Mouse (Mus musculus): ENCODE results near the gene Myh14. TPM values are rescaled to one million over a fixed set of nuclear protein-coding genes. Genes with fewer than 3 reads are reported as not detected.

Gene Myh14
- total RNA-seq, 1 experiment from 2014 or later, result 5.1 TPM

DNA sequence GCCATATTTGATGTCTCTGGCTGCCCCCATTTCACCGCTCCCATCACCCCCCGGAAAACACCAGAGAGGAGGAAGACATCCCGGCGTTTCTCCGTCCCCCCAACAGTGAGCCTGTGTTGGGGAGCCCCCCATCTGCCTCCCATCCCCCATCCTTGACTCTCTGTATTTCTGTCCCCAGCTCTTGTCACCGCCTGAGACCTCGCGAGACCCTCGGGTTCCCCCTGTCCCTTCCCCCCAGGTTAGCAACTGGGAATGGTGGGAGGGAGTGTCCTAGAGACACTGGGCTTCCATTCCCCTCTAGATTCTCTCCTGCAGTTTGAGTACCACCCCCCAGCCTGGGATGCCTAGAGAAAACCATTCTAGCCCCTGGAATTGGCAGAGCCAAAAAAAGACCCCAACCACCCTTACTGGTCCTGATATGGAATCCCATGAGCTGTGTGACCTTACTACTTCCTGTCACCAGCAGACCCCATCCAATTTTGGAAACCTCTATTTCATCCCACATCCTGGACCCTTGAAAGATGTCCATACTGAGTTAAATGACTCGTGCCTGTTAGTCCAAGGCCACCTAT lies 69.9 kb downstream of the Myh14 start:
- DNase-seq, result no peak

DNA sequence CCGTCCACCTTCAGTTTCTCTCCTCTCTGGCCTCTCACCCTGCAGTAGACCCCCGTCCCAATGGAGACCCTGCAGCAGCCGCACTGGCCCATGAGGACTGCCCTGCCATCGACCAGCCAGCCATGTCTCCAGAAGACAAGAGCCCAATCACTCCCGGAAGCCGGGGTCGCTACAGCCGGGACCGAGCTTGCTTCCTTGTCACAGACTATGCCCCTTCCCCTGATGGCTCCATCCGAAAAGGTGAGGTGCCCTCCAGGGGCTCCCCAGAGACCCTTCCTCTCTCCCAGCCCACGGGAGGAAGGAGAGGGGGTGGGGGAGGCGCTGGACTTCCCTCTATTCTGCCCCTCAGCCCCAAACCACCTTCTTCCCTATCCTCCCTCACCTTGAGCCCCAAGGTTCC lies 72.3 kb downstream of the Myh14 start:
- no peak for DNase-seq

DNA sequence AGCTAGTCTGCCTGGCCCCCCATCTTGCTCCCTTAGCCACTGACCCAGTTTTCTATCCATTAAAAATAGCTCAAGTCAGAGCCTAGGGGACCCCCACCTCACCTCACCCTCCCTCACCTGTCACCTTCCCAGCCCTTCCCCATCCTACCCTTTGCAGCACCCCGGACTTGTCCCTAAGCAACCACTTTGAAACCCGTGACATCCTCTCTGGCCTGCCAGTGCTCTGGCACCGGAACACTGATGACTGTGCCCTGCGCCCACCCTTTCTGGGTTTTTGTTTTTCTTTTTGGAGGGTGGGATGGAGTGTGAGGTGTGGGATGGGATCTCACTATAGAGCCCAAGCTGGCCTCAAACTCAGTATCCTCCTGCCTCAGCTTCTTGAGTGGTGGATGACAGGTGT lies 73.0 kb downstream of the Myh14 start:
- DNase-seq, result no peak

DNA sequence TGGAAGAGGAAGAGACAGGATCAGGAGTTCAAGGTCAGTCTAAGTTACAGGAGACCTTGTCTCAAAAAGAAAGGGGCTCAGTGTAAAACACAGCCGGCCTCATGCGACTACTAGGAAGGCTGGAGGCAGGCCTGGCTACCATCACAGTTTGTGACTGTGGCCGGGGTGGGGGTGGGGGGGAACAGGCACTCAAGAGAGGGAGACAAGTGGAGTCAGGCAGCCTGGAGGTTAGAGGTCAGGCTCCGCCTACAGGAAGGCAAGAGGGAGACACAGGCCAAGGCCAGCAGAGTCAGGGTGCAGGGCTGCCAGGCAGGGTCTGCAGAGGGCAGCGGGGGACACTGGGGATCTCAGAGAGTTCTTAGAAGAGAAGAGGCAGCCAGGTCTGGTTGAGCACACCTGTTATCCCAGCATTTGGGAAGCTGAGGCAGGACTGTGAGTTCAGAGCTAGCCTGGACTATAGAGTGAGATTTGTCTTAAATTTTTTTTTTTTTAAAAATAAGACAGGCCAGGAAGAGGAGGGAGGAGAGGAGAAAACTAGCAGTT lies 73.6 kb downstream of the Myh14 start:
- no peak for DNase-seq

DNA sequence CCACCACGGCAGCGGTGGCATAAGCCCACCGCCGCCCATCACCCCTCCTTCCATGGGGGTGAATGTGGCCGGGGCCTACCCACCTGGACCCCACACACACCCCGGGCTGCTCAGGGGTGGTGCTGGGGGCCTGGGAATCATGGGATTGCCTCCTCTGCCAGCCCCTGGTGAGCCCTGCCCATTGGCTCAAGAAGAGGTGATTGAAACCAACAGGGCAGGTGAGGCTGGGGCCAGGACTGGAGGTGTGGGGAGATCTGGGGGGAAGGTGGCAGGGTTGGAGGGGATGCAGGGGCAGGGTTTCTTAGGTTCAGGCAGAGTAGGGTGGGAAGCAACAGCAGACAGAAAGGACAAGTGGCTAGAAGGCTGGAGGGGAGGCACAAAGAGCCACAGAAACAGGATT lies 74.6 kb downstream of the Myh14 start:
- no peak for DNase-seq

DNA sequence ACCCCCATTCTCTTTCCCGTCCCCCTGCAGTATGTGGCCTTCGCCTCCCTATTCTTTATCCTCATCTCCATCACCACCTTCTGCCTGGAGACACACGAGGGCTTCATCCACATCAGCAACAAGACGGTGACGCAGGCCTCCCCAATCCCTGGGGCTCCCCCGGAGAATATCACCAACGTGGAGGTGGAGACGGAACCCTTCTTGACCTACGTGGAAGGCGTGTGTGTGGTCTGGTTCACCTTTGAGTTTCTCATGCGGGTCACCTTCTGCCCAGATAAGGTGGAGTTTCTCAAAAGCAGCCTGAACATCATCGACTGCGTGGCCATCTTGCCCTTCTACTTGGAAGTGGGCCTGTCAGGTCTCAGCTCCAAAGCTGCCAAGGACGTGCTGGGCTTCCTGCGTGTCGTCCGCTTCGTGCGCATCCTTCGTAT lies 75.5 kb downstream of the Myh14 start:
- no peak for DNase-seq

DNA sequence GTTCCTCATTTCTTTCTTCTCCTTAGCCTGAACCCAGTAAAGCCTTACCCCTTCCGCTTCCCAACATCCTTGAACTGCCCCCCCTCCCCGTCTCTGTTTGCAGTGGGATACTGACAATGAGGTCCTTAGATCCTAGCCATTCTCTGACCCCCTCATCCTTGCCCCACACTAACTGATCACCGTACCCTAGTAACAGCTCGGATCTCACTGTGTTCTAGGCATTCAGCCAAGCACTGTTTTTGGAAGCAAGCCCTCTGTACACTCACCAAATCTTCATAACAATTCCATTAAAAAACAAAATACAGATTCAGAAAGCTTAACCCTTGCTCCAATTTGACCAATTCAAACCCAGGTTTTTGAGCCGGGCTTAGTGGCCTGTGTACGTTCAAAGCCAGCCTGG lies 76.4 kb downstream of the Myh14 start:
- DNase-seq, result no peak

DNA sequence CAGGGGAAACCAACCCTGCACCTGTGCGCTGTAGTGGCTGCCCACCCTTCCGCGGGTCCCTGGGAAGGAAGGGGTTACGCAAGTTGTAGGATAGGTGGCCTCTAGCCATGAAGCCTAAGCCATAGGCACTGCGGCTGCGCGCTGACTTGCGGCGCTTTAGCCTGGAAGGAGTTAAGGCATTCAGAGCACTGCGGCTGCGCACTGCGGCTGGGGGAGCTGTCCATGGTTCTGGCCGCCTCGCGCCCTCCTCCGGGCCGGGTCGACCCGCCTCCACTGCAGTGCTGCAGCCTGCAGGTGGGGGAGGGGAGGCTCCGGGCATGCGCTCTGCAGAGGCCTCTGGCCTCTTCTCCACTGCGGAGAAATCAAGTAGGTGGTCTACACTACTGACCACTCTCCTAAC lies 76.9 kb downstream of the Myh14 start:
- DNase-seq, result peak; percentile 93

DNA sequence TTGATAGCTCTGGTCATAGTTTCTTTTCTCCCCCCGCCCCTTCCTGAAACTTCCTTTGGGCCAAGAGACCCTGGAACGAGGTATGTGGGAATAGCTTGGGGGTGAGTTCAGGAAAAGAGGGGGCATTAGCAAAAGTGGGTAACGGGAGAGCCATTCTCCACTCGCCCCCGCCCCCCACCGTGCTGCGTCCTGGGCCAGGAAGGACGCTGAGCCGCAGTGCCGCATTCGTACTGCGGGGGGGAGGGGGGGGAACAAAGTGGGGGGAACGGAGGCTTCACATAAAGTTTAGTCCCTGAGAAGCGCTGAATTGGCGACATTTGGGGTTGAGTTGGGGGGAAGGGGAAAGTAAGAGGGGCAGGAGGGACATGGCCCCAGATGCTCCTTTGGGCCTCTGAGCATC lies 77.6 kb downstream of the Myh14 start:
- no peak for DNase-seq

DNA sequence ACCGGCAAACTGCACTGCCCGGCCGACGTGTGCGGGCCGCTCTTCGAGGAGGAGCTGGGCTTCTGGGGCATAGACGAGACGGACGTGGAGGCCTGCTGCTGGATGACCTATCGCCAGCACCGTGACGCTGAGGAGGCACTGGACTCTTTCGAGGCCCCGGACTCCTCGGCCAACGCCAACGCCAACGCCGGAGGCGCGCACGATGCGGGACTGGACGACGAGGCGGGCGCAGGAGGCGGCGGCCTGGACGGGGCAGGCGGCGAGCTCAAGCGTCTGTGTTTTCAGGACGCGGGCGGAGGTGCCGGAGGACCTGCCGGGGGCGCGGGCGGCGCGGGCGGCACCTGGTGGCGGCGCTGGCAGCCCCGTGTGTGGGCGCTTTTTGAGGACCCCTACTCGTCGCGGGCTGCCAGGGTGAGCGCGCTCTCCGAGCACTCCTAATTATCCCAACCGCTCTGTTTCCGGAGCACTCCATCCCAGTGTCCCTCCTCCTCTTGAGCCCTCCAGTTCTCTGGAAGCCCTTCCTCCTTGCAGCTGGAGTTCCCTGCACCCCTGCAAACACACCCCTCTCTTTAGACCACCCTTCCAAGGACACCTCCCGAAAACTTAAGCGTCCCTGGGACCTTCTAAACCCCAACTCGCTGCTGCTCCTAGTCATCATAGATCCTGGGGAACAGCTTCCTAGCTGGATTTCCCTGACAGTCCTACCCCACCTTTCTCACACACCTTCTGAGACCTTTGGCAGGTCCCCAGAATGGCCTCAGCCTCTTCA lies 79.1 kb downstream of the Myh14 start:
- DNase-seq, result peak; percentile 26

DNA sequence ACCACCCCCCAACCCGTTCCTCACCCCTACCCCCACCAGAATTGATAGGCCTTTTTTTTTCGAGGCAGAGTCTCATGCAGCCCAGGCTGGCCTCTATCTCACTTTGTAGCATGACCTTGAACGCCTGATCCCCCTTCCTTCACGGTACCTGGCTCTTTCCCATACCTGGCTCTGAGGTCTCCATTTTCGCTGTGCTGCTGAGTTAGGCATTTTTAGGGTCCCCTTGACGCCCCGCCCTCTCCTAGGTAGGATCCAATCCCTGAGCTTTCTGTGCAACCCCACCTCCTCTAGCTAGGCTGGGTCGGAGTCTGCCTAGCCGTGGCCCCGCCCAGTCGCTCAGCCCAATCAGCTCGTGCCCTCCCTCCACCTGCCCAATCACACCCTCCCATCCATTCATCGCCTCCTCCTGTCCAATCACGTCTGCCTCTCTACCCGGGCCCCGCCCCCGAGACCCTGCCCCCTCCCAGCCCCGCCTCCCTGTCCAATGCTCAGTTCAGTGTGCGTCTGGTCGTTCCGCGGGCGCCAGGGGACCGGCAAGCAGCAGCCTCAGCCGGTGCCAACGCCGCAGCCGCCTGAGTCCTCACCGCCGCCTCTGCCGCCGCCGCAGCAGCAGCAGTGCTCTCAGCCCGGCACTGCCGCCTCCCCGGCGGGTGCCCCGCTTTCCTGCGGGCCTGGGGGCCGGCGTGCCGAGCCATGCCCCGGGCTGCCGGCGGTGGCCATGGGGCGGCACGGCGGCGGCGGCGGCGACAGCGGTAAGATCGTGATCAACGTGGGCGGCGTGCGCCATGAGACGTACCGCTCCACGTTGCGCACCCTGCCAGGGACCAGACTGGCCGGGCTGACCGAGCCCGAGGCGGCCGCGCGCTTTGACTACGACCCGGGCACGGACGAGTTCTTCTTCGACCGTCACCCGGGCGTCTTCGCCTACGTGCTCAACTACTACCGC lies 80.0 kb downstream of the Myh14 start, which contains the start of gene Kcnc3:
TSS of gene Kcnc3 (plus strand) at position 263 of the 946 bp plus-strand sequence.
- DNase-seq, result peak; percentile 94

DNA sequence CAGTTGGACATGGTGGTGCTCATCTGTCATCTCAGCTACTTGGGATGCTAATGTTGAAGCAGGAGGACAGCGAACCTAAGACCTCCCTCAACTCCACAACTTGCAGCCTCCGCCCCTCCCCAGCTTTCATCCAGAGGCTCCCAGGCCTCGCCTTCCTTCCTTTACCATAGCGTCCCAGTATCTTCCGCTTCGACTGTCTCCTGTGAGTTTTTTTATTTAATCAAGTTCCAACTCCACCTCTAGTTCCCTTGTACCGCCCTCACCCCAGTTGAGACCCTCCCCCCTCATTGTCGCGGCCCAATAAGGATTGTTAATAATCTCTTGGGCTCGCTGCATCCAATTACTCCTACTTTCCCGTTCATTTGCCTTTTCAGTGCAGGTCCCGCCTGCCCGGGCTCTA lies 80.7 kb downstream of the Myh14 start:
- DNase-seq, result no peak

DNA sequence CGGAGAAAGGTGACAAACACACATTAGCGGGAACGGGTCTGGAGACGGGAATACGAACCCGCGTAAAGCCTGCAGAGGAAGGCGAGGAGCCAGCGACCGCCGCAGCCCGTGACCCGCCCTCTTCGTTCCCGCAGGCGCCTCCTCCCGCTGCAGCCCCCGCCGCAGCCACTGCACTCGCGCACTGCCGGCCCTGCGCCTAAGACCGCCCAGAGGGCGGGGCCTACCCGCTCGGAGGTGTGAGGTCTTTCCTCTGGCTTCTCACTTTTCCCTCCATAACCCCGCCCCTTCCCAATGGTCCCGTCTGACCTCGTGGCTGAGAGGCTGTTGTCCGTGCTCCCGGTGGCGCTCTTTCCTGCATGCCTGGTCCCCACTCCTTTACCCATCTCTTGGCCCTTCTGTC lies 81.5 kb downstream of the Myh14 start:
- DNase-seq, result peak; percentile 77

DNA sequence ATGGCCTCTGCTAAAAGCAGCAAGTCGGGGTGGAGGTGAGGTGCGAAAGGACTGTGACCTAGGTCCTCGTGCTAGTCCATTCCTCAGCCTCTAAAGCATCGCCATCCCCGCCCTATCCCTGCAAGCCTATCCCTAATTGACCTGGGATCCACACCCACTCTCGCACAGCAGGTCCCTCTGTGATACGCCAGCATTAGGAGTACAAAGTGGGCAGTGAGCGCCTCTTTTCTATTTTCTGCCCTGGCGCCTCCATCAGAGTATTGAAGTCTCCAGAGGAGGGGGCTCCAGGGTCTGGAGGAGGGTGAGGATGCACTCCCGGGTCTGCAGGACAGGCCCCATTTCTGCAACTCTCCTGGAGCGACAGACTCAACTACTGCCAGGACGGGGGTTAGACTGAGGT lies 82.3 kb downstream of the Myh14 start:
- DNase-seq, result no peak

DNA sequence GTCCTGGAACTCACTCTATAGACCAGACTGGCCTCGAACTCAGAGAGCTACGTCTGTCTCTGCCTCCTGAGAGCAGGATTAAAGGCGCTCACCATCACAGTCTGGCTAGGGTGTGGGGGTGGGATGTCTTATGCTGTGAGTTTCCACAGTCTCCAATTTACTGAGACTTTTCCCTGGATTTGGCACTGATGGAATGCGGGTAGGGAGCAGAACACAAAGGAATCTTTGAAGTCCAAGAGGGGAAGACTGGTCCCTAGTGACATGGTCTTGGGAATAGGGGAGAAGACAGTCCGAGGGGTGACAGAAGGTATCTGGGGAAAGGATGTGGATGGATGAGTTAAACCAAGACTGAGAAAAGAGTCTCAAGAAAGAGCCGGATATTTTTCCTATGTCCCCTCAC lies 83.0 kb downstream of the Myh14 start:
- no peak for DNase-seq

DNA sequence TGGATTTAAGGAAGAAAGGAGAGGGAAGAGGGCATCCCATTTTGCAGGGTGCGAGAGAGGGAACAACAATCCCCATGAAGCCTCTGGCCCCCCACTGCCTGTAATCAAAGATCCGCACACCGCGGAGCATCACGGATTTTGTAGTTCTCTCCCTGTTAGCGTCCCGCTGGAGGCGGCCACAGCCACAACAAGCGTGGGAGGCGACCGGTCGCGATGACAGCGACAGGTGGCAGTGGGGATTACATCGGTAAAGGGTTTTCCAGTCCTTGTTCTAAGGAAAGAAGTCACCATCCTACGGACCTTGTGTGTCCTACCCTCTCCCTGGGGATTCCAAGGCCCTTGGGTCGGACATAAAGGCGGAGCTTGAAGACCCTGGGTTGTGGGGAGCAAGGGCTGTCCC lies 83.7 kb downstream of the Myh14 start:
- peak; percentile 74 for DNase-seq

DNA sequence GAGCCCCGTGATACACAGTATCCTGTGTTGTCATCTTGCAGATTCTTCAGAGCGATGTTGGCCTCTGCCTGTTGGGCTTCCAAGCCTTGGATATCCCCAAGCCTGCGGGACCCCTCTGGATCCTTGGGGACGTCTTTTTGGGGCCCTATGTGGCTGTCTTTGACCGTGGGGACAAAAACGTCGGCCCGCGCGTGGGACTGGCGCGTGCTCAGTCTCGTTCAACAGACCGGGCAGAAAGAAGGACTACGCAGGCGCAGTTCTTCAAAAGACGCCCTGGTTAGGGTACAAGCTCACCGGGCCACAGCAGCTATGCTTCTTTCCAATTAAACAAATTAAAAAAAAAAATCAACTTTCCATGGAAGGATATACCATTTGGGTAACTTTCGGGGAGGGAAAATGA lies 84.1 kb downstream of the Myh14 start:
- no peak for DNase-seq

DNA sequence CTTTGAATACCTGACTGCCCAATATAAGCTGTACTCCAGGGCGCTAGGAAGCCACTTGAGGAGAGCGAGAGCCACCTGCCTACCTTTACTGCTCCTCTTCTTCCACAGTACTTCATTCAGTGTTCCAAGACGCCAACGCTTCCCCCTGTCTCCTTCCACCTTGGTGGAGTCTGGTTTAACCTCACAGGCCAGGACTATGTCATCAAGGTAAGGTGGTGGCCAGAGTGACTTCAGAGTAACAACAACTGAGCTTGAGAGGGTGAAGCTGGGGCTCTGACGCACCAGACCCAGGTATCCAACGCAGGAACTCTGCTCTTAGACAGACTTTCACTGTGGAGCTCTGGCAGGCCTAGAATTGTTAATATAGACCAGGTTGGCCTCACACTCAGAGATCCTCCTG lies 85.0 kb downstream of the Myh14 start:
- no peak for DNase-seq

DNA sequence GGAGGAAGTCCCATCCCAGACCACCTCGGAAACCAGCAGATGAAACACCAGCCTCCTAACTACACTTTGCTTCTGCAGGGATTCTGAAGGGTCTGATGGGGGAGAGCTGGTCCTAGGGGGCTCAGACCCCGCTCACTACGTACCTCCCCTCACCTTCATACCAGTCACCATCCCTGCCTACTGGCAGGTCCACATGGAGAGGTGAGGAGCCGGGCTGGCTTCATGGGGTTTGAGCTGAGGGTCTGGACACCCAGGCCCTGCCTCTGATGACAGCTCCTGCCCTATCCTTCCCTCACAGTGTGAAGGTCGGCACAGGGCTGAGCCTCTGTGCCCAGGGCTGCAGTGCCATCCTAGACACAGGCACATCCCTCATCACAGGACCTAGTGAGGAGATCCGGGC lies 85.7 kb downstream of the Myh14 start:
- DNase-seq, result no peak

DNA sequence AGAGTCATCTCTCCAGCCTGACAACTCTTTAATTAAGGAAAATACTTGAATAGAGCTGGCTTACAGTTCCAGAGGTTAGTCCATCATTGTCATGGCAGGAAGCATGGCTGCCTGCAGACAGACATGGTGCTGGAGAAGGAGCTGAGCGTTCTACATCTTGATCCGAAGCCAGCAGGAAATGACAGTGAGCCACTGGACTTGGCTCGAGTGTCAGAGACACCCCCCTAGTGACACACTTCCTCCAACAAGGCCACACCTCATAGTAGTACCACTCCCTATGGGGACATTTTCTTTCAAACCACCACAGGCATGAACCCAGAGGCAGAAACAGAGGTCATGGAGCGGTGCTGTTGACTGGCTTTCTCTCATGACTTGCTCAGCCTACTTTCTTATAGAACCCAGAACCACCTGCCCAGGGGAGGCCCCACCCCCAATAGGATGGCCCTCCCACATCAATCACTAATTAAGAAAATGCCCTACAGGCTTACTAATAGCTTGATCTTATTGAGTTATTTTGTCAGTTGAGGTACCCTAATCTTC lies 86.3 kb downstream of the Myh14 start:
- no peak for DNase-seq

DNA sequence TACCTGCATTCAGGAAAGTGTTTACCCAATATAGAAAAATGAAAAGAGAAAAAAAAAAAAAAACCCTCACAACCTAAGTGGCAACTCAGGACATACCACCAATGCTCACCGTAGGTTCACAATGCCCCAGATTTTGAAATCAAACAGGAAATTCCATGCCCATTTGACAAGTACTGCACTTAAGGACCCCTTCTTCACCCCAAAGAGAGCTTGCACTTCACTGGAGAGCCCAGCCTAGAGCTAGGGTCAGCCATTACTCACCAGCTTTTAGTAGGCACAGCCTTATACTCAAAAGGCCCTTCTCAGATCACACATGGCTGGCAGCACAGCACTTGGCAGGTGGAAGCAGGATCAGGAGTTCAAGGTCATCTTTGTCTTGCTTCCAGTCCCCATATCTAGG lies 87.5 kb downstream of the Myh14 start:
- DNase-seq, result no peak

DNA sequence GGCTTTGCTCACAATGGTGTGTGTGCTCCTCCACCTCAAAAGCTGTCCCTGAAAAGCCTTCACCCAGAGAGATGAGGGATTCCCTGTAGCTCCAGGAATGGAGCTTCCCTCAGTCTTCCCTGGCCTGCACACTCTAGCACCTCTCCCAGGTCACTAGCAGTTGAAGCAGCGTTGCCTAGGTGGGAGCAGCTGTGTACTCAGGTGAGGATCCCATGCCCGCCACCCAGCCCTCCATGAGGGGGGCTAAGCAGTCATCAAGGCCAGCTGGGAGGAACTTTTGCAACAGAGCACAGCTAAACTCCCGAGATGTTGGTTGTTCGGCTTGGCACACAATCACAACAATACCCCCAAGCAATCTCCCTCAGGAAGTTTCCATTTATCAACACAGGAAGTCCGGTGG lies 87.9 kb downstream of the Myh14 start:
- DNase-seq, result no peak

DNA sequence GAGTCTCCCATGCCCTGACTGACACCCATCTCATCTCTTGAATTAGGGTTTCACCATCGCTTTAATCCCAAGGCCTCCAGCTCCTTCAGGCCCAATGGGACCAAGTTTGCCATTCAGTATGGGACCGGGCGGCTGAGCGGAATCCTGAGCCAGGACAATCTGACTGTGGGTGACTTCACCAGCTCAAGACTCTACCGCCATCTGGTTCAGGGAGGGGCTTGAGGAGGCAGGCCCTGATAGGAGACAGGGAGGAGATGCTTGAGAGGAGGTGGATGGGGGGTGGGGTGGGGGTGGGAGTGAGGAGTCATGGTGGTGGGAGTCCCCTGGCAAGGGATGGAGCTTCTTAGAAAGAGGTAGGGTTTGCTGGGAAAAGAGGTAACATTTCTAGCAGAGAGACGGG lies 89.0 kb downstream of the Myh14 start:
- no peak for DNase-seq
